Mouse (Mus musculus): ENCODE data around the gene Cyp4f13.

Gene Cyp4f13

DNA sequence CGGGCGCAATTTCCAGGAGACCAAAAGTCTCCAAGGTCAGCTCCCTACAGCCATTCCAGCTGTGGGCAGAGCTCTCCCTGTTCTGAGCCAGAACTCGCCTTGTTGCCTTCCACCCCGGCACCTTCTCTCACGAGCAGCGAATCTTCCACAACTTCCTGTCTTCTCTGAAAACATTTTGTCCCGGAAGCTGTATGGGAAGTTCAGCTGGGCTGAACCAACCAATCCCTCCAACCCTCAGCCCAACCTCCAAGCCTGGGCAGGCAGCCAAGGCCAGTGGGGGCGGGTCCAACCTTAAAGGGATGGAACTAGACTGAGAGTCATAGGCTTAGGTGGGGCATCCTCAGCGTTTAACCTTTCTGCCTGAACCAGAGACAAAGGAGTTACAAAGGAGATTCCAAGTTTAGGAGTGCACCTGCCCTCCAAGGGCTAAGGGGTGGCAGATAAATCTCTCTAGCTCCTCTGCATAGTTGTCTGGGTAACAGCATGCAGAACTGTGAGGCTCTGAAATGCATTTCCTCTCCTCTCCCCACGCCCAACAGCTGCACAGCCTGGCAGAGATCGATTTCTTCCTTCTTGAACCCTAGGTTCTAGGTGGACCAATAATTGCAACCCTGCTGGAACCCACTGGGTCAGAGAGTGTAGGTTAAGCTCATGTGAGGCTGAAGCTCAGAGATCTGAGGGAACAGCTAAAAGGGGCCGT is at the start of gene Cyp4f13:
Cyp4f13 (minus strand) TSS at position 188 of the 700 bp plus-strand sequence.
- DNase-seq (ENCODE audit: extremely low spot score, low spot score), result peak; percentile 40

GRCm38 (mm10) chr17:32992699-32993474 is 45.7 kb upstream of the Cyp4f13 start, which contains the start of gene Zfp952:
TSS of gene Zfp952 (plus strand) at chr17:32993129.
- DNase-seq (ENCODE audit: extremely low spot score, low spot score), result peak; percentile 78

DNA sequence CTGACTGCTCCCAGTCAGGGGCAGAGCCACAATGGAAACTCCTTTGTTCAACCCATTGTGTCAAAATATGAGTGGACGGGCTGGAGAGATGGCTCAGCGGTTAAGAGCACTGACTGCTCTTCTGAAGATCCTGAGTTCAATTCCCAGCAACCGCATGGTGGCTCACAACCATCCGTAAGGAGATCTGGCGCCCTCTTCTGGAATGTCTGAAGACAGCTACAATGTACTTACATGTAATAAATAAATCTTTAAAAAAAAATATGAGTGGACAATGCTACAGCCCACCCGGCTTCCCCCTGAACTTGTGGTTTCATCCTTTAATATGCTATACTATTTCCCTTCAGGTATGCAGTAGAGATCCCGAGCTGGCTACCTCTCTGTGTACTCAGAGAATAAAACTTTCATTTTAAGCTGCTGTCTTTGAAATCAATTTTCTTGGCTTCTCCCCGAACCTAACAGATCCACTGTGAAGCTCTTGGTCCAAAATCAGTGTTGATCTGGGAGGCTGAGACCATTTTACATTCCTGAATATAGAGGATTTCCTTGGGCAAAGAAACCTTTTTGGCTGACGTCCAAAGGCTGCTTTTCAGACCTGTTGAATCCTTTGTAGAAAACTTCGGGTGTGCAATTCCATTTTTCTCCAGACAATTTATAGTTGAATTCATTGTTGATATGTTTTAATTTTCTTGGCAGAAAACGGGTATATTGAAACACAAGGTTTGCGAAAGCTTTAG is 44.9 kb upstream of the Cyp4f13 start:
- no peak for DNase-seq (ENCODE audit: extremely low spot score, low spot score)

DNA sequence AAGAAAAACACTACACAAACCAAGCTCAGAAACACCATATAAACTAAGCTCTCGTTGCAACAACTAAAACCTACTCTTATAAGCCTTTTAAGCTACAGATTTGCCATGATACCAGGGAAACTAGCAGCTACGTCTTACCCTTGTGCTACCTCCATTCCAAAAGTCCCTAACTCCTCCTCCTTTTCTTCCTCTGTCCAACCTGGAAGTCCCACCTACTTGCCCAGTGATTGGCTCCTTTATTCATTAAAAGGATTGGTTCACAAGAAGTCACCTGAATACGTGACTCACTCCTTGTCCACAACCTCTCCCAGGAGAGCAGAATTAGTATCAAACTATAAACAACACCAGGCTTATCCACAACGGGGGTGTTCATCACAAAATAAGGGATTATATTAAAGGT is 39.1 kb upstream of the Cyp4f13 start:
- DNase-seq (ENCODE audit: extremely low spot score, low spot score), result no peak

DNA sequence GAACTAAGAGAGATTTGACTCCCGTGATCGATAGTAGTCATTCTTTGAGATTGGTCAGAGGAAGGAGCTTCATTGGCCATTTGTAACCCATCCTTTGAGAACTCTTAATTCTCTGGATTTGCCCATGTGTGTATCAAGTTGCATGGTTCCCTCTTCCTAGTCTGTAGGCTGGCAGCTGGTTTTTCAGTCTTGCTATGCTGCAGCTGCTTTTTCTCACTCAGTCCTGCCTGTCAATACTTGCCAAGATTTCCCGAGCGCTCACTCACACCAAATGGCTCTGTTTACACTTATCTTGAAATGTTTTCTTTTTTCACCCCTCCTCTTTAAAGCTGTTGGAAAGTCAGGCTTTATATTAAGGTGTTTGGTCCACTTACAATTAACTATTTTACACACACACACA is 34.2 kb upstream of the Cyp4f13 start:
- DNase-seq (ENCODE audit: extremely low spot score, low spot score), result no peak

GRCm38 (mm10) chr17:32965623-32966290 is 18.6 kb upstream of the Cyp4f13 start, which contains the start of gene Zfp472:
TSS of gene Zfp472 (plus strand) at chr17:32965814.
- peak; percentile 94 for DNase-seq (ENCODE audit: extremely low spot score, low spot score)

- no peak for DNase-seq (ENCODE audit: extremely low spot score, low spot score)
These were observed 18.0 kb upstream of the Cyp4f13 start for GRCm38 (mm10) chr17:32965253-32965622.

GRCm38 (mm10) chr17:32951441-32951840 is 4.2 kb upstream of the Cyp4f13 start:
- DNase-seq (ENCODE audit: extremely low spot score, low spot score), result peak; percentile 56

DNA sequence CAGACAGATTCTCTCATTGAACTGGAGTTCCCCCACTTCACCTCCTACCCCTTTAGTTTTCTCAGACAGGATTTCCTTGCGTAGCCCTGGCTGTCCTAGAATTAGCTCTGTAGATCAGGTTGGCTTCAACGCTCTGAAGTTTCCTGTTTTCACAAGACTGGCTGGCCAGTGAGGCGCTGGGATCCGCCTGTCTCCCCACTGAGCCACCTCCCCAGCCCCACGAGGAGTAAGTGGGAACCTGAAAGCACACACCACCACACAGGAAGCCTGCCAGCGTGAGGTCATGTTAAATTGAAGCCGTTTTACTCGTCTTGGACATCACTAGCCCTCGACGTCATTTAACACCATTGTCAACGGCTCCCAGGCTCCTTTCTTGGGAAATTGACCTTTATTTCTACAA is 3.8 kb upstream of the Cyp4f13 start:
- DNase-seq (ENCODE audit: extremely low spot score, low spot score), result no peak

DNA sequence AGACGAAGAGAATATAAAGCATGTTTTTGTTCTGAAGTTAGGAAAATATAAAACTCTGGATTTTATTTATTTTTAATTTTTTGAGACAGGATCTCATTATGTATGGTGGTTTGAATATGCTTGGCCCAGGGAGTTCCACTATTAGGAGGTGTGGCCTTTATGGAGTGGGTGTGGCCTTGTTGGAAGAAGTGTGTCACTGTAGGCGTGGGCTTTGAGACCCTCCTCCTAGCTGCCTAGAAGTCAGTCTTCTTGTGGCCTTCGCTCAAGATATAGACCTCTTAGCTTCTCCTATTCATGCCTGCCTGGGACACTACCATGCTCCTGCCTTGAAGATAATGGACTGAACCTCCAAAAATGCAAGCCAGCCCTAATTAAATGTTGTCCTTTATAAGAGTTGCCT is 2.9 kb upstream of the Cyp4f13 start:
- DNase-seq (ENCODE audit: extremely low spot score, low spot score), result no peak

DNA sequence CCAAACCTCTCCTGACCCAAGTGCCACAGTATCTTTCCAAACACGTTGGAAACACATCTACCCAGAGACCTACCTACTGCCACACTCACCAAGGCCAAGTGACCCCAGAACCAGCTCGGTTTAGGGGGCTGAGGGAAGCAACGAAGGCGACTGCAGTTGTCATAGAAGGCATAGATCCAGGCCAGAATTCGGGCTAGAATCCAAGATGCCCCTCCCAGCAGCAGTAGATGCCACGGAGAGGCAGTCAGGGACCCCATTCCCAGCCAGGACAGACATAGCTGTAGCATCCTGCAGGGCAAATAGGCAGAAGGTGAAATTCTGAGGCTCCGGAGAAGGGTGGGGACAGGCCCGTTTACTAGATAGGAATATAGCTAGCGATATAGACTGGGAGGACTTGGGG is 486 bp downstream of the Cyp4f13 start:
- no peak for DNase-seq (ENCODE audit: extremely low spot score, low spot score)

DNA sequence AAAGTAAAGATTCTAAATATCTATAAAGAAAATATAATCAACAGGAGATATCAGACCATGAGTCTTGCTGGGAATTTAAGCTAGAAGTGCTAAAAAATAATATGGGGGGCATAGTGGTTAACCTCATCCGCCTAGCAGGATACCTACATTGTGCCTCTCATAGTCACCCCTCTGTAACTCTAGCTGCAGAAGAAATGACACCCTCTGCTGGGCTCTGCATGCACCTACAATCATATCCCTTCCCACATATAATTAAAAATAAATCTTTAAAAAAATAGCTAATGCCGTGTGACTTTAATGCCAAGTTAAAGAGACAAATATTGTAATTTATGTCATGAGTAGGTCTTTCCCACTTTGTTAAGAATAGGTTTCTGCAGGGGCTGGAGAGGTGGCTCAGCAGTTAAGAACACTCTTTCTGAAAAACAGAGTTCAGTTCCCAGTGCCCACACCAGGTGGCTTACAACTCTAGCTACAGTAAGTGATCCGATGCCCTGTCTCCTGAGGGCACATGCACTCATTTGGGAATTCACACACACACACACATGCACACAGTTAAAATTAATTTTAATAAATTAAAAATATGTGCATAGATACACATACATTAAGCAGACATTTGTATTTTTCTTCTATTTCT is 2.7 kb downstream of the Cyp4f13 start:
- no peak for DNase-seq (ENCODE audit: extremely low spot score, low spot score)

- DNase-seq (ENCODE audit: extremely low spot score, low spot score), result no peak
These were observed 3.5 kb downstream of the Cyp4f13 start for GRCm38 (mm10) chr17:32943661-32944060.

GRCm38 (mm10) chr17:32939831-32940230 is 7.4 kb downstream of the Cyp4f13 start:
- no peak for DNase-seq (ENCODE audit: extremely low spot score, low spot score)

- DNase-seq (ENCODE audit: extremely low spot score, low spot score), result no peak
These were observed 19.4 kb downstream of the Cyp4f13 start for GRCm38 (mm10) chr17:32927803-32928202.

DNA sequence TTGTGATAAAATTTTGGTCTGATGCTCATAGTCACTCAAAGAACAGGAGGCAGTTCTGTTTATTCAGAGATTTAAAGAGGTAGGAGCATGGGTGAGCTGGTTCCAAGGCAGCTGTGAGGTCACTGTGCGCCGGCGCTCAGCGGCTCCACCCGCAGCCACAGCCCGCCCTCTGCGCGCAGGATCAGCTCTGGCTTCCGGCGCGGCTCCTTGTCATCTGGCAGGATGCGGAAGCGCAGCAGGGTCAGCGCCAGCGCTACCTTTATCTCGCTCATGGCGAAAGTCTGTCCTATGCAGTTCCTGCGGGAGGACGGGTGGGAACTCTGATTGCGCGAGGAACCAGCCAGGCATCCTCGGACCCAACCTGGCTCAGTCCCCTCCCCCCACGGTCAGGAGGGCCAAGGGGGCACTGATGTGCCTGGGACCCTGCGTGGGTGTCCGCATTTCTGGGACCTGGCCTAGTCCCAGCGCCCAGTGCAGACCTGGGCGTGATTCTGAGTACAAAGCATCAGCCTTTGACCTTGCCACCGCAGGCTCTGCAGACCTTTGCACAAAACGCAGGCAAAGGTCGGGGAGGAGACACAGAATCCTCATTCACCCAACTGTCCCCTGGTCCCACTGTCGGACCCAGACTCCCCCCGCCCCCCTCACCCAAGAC is 22.4 kb downstream of the Cyp4f13 start:
- peak; percentile 80 for DNase-seq (ENCODE audit: extremely low spot score, low spot score)

DNA sequence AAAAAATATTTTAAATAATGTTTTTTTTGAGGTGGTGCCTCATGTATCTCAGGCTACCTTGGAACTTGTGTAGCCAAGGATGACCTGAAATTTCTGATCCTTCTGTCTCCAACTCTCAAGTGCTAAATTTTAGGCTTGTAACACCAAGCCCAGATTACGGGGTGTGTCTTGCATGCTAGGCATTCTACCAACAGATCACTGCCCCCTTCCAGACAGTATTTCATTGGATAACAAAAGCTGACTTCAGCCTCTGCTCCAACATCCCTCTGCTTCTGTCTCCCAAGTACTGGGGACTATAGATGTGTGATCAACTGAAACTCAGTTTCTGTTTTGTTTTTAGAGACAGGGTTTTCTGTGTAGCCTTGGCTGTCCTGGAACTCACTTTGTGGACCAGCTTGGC is 23.5 kb downstream of the Cyp4f13 start:
- no peak for DNase-seq (ENCODE audit: extremely low spot score, low spot score)

DNA sequence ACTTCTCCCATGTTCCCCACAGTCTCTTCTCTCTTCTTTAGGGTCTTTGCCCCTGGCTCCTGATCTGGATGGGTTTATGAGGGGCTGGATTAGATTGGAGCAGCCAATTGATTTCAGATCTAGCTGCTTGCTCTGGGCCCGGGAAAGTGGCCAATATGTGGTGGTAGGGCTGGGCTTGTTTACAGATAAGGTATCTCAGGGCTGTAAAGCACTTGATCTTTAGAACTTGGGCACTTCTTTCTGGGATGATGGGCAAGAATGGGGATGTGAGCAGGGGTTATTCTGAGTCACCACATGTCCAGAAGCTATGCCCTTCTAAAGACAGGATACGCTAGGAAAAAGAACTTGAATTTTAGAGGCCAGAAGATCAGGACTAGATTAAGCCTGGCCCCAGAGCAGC is 28.1 kb downstream of the Cyp4f13 start:
- DNase-seq (ENCODE audit: extremely low spot score, low spot score), result no peak

GRCm38 (mm10) chr17:32917131-32917530 is 30.1 kb downstream of the Cyp4f13 start, which contains the start of gene Cyp4f14:
TSS of gene Cyp4f14 (minus strand) at chr17:32917342.
- DNase-seq (ENCODE audit: extremely low spot score, low spot score), result no peak

DNA sequence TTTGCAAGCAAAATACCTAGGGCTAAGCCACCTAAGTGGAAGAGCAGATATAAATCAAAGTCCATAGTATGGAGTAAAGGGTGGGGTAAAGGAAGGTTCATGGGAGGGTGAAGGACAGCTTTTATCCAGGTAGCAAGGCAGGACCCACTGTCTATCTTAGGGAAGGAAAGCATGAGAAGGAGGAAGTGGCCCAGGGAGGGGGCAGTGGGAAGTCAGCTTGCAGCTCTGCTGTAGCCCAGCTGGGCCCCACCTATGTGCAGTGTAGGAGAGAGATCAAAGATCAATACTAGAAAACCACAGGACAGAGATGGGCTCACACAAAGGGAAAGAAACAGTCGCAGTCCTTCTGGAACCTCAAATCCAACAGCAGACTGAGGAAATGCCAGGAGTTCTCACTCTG is 31.1 kb downstream of the Cyp4f13 start:
- DNase-seq (ENCODE audit: extremely low spot score, low spot score), result no peak

All from neural tube, embryonic 10.5 days (tissue).